In the genomic region with DNA sequence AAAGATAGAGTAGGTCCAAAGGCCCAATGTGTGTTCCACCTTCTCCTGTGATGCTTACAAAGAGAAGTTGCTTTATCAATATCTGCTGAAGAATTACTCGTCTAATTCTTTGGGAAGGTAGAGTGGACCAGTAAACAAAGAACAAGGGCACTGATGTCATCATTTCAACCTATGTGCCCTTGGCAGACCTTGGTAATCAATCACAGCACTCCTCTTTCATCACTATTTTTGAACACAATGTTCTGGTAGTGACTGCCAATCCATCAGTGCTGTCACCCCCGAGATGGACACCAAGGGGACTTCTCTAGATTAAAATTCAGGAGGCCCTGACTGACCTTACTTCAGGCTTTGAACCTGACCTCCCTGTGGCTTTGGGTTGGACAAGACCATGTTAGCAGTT, we compare ENCODE assay signal across 28 mouse cellular contexts.
"Had no signal": no experiment of that assay in that cellular context is flagged by ENCODE, and none has a peak within 500 bp of the region (broad histone marks: within the 10 kb centered on the region; RNA-seq: fewer than 3 reads in every experiment).

No protein-coding gene starts in this region.

- H3K9me3 ChIP-seq: embryonic facial prominence, embryonic 10.5 days; embryonic facial prominence, embryonic 12.5 days; embryonic facial prominence, embryonic 13.5 days; embryonic facial prominence, embryonic 15.5 days; forebrain, embryonic 10.5 days; forebrain, embryonic 12.5 days; forebrain, embryonic 13.5 days; forebrain, embryonic 15.5 days had no signal

- H3K4me1 ChIP-seq: embryonic facial prominence, embryonic 10.5 days; embryonic facial prominence, embryonic 12.5 days; embryonic facial prominence, embryonic 13.5 days; embryonic facial prominence, embryonic 15.5 days had no signal

- H3K27ac ChIP-seq: embryonic facial prominence, embryonic 10.5 days; embryonic facial prominence, embryonic 12.5 days; embryonic facial prominence, embryonic 13.5 days; embryonic facial prominence, embryonic 15.5 days; forebrain, embryonic 10.5 days; forebrain, embryonic 13.5 days; forebrain, embryonic 15.5 days; gastrocnemius, adult 2 months; heart, adult 2 months had no signal

- H3K36me3 ChIP-seq: embryonic facial prominence, embryonic 10.5 days; embryonic facial prominence, embryonic 12.5 days; embryonic facial prominence, embryonic 13.5 days; embryonic facial prominence, embryonic 15.5 days; forebrain, embryonic 10.5 days; forebrain, embryonic 12.5 days; forebrain, embryonic 15.5 days had no signal

- H3K27me3 ChIP-seq: embryonic facial prominence, embryonic 12.5 days; embryonic facial prominence, embryonic 13.5 days; embryonic facial prominence, embryonic 15.5 days; forebrain, embryonic 12.5 days; forebrain, embryonic 13.5 days; forebrain, embryonic 15.5 days had no signal

- H3K4me3 ChIP-seq: embryonic facial prominence, embryonic 10.5 days; embryonic facial prominence, embryonic 12.5 days; embryonic facial prominence, embryonic 13.5 days; embryonic facial prominence, embryonic 15.5 days; erythroblast, embryonic 14.5 days; forebrain, embryonic 10.5 days; forebrain, embryonic 12.5 days; forebrain, embryonic 13.5 days; forebrain, embryonic 15.5 days; gastrocnemius, adult 2 months; heart, adult 2 months had no signal

- H3K4me2 ChIP-seq: embryonic facial prominence, embryonic 12.5 days; embryonic facial prominence, embryonic 13.5 days; embryonic facial prominence, embryonic 15.5 days; forebrain, embryonic 12.5 days; forebrain, embryonic 13.5 days; forebrain, embryonic 15.5 days had no signal

- ATAC-seq: forebrain, embryonic 16.5 days; forebrain, postnatal 0 days had no signal

- DNase-seq: cerebellum, adult 2 months; cerebellum, adult 8-10 months; cerebellum, adult 9-10 months; cerebellum, adult 9-11 months; cerebellum, postnatal 10 days; cerebellum, postnatal 14 days; cerebellum, postnatal 25 days; cerebellum, postnatal 36 days; embryo, embryonic 11 days; forebrain, postnatal 0 days; gastrocnemius, adult 2 months; gastrocnemius, postnatal 10 days; gastrocnemius, postnatal 14 days; gastrocnemius, postnatal 25 days; gastrocnemius, postnatal 36 days; heart, adult 11 months; heart, adult 18-20 months; heart, adult 2 months had no signal

- H3K9ac ChIP-seq: embryonic facial prominence, embryonic 12.5 days; embryonic facial prominence, embryonic 13.5 days; embryonic facial prominence, embryonic 15.5 days; forebrain, embryonic 12.5 days; forebrain, embryonic 13.5 days; forebrain, embryonic 15.5 days; forebrain, postnatal 0 days had no signal
